Mouse (Mus musculus) megakaryocyte-erythroid progenitor cell, adult 5-6 weeks (primary cell): ENCODE results near the gene Anp32b. TPM values are rescaled to one million over a fixed set of nuclear protein-coding genes. Genes with fewer than 3 reads are reported as not detected.

ENCODE experiments used
- ATAC-seq: replicated peaks from 2 replicates; pipeline ENCODE4 v1.8.0; 2016; ENCODE audit warnings: mild to moderate bottlenecking, inconsistent platforms; ENCODE audit not compliant: severe bottlenecking, poor library complexity, low FRiP score, low TSS enrichment
- total RNA-seq, 2 experiments: library from RNA; stranded (forward) in 1 of 2; stranded (reverse) in 1 of 2; fragments of 200-1000, 215-1000 nt in 1 of 2; fragments of >200 nt in 1 of 2; fragmentation: Nextera tagmentation in 1 of 2; gene quantifications; 2 replicates each; pipeline ENCODE4 v1.2.3; 2014 to 2017

The Anp32b gene
- total RNA-seq, 2 experiments from 2014 or later = 265 to 1,006 TPM

DNA sequence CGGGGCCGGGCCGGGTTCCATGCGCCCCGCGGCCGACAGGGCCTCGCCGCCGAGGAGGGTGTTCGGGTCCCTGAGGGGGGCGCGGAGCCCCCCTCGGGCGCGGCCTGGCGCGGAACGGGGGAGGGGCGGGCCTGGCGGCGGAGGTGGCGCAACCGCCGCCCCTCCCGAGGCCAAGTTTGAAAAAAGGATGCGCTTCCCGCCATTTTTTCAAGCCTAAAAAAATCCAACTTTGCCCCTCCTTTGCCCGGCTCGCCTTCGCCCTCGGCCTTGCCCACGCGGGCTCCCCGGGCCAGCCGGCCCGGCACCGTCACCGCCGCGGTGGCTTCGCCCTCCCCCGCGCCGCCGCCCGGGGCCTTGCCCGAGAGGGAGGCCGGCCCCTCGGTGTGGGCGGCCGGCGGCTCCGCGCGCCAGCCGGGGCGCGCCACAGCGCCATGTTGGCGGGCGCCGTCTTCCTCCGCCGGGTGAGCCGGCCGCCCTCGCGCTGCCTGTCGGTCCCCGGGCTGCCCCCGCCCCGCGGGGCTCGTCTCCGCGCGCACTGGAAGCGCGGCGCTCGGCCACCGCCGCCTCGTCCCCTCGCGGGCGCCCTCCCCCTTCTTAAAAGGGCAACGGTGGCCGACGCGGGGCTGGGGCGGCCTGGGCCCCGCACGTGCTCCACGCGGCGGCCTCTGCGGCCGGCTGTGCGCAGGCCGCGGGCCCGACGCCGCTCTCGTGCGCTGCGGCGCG lies 1.2 kb downstream of the Anp32b start:
- ATAC-seq = no peak

DNA sequence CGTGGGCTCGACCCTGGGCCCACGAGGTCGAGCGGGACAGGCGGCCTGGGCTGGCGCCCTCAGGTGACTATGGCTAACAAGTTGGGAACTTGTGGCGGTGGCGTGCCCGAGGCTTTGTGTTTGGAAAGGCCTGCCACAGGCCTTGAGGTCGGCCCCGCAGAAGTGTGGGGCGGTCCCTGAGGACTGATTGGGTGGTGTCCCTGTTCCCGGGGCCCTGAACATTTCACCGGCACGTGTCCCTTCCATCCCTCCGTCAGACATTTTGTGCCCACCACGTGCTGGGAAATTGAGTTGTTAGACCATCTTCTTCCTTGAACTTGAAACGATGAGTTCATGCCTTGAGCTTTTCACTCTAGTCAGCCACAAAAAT lies 1.8 kb downstream of the Anp32b start:
- ATAC-seq = peak; percentile 48

DNA sequence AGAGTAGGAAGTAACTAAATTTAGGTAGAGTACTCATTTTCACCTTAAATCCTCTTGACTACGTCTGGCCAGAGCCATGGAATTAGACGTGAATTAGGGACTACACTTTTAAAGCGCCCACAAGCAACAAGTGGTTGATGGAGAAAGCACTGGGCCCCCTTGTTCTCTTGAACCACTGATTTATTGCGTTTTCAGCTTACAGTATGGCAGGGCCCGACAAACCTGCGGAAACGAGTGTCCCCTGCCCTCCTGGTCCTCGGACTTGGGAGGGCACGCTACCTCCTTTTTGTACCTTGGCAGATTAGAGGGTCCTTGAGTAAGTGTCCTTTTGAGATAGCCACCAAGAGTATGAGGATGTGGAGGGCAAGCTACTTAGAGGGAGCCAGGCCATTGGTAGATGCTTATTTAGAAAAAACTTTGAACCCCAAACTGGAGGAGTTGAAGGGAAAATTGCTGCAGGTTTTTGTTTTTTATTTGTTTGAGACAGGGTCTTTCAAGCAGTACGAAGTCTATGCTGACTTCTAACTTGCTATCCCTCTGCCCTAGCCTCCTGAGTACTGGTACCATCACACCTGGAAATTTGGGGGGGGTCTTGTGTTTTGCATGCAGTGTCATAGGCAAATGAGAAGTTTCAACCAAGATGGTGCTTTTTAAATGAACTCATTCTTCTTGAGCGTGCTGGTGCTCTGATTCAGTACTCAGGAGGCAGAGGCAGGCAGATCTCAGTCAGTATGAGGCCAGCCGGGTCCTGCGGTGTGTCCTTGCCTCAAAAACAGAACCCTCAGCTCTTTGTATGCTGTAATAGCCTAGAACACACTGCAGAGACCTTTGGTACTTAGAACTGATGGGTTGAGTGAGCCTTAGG lies 2.4 kb downstream of the Anp32b start:
- ATAC-seq = no peak

DNA sequence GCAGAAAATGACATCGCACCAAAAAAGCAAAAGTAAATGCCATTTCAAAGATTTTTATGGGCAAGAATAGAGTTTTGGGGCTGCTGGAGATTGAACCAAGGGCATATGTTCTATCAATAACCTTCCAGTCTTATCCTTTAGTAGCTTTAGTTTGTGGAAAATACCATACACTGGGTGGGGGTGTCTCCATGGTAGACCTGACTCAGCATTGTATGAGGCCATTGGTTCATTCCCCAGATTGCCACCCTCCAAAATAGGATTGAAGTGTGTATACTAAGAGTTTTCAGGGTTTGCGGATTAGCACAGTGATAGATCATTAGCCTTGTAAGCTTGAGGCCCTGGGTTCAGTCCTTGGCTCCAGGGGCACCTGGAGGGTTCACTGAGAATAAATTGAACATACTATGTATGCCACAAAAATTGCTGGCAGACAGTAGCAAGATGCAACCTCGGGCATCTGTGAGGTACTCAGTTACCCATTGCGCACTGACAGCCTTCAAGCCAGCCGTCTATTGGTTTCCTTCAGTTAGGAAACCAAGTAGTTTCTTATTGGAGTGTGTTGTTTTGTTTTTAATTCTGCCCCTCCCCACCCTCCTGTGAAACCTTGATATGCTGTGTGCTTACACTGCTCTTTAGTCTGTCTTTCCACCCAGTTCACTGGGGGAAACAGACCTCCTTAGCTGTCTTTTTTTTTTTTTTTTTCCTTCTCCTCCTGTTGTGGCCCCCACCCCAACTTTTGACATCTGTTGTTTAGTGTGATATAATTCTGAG lies 3.6 kb downstream of the Anp32b start:
- ATAC-seq = peak; percentile 35

DNA sequence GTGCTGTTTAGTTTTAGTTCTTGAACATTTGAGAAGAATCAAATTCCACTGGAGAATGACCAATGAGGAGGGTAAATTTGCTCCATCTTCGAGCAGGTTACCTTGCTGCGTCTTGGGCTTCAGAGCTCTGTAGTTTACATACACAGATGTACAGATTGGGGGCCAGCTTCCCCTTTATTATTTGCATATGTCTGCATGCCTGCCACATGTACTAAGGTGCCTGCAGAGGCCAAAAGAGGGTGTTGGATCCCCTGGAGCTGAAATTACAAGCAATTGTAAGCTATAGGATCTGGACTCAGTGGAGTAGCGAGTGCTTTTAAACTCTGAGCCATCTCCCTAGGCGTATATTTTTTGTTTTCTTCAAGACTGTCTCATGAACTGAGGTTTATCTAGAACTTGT lies 6.1 kb downstream of the Anp32b start:
- no peak for ATAC-seq

DNA sequence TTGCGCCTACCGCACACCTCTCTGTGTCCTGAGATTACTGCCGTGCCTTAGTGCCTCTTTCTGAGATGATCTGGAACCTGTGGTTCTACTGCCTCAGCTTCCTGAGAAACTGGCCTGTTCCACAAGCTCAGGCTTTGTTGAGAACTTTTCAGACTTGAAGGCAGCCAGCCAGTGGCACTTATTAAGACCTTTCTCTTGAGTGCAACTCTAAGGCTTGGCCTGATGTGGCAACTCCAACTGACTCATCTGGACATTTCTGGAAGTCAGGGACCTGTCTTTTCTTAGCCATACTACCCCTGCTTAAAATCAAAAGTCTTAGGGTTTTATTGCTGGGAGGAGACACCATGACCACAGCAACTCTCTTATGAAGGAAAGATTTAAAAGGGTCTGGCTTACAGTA lies 6.5 kb downstream of the Anp32b start:
- no peak for ATAC-seq

DNA sequence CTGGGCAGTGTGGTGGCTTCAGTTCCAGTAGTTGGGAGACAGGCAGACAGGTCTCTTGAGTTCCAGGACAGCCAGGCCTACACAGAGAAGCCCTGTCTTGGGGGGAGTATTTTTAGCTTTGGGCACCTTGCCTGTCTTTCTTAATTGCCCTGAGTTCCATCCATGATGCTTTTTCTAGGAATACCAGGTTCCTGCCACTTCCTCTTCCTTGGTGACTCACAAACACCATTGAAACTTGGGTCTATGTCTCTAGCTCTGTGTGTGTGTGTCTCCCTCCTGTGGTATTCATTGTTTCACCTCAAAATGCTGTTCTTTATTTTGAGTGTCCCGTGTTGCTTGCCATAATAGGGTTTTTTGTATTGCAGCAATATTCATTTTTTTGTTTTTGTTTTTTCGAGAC lies 7.7 kb downstream of the Anp32b start:
- no peak for ATAC-seq

DNA sequence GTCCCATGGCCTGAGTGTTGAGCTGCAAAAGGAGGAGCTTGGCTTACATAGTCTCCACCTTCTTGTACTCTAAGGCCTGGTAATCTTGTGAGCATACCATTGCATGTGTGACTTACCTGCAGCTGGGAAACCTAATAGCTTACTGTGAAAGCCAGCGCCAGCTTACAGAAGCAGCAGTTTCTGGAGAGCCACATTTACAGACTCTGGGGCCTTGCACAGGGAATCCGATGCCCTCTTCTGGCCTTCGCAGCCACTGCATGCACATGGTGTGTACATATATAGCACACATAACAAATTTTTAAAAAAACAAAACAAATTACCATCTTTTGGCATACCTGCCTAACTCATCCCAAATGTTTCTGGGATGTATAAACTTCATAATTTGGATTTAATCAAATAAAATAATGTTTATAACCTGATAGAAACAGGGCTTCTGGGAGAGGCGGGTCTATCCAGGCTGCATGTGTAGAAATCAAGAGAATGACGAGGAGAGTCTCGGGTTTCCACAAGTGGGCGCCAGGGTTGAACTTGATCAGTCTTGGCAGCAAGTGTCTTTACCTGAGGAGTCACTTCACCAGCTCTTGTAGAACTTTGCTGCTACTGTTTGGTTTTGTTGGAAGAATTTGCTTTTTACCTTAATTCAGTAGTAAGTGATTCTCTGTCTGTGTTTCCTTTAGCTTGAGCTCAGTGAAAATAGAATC lies 12.6 kb downstream of the Anp32b start:
- peak; percentile 72 for ATAC-seq

DNA sequence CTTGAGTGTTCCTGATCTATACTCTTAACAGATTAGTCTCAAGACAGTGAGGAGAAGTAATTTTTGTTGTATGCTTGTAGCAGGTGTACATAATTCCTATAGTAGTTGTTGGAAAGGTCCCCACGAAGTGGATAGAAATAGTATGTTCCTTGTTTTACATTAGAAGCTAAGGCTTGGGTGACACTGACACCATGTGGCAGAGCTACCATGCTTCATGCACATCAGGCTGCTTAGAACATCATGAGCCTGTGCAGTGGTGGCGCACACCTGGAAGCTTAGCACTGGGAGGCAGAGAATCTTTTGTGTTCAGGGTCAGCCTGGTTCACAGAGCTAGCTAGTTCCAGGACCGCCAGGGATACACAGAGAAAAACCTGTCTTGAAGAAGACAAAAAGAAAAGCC lies 15.0 kb downstream of the Anp32b start:
- no peak for ATAC-seq

DNA sequence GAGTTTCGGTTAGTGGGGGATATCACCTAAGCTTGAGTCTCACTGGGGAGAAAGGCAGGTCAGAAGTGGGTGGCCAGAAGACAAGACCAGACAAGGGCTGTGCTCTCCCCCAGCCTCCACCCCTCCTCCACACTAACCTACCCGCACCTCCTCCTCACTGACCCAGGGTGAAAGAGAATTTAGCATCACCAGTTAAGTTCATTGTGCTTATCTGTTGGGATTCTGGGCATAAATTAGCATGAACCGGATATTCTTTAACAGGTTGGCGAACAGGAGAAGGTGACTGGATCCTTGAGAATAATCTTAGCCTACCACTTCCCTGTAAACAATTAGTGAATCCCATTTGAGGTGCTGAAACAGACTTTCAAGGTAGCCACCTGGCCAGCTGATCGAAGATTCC lies 24.4 kb downstream of the Anp32b start:
- ATAC-seq = no peak

DNA sequence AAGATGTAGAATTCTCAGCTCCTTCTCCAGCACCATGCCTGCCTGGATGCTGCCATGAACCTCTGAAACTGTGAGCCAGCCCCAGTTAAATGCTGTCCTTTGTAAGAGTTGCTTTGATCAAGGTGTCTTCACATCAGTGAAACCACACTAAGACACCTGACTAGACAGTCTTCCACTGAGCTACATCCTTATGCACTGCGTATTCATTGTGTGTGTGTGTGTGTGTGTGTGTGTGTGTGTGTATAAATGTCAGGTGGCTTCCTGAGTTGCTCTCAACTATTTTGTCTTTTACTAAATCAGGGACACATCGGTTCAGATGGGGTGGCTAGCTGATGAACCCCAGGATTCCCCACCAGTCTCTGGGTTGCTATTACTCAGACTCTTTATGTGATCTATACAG lies 28.4 kb downstream of the Anp32b start:
- ATAC-seq = no peak

DNA sequence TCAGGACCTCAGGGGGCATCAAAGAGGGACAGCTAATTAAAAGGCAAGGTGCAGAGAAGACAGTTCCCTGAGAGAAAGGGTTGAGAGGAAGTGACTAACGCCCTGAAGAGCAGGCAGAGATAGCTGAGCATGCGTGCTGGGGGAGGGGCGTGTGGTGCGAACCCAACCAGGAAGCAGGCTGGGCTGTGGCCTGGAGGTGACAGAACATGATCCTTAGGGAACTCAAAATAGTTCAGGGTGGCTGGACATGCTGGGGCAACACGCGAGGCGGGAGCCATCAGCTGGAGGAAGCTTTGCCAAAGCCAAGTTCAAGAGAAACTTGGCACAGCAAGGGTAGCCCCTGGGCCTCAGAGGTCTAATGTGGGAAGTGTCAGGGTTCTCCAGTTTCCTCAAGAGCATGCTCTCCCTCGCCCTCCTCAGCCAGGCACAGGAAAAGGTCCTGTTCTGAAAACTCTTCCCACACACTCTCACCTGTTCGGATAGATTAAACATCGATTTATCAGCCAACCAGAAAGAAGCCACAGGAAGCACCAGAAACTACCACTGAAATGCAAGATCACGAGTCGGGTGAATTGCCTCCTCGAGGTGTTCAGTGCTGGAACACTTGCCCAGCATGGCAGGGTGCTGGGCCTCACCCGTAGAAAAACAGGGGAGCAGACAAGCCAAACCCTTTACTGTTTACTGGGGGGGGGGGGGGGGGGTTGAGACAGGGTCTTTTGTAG lies 35.2 kb downstream of the Anp32b start:
- ATAC-seq = peak; percentile 68

DNA sequence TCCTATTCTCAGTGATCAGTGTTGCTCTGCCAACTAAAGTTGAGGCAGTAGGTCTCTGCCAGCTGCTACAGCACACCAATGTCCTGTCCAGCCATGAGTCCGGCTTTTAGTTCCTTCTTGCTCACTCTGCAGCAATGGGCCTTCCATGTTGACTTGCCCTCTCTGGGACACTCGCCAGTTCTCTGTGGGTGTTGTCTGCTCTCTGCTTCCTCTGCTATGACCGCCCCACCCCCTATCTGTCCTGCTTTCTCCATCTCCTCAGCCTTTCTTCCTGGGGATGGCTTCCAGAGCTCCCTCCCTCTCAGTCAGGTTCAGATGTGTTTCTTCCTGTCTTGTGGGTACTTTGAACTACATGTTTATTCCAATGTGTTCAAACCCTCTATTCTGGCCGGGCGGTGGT lies 36.6 kb downstream of the Anp32b start:
- ATAC-seq = no peak

DNA sequence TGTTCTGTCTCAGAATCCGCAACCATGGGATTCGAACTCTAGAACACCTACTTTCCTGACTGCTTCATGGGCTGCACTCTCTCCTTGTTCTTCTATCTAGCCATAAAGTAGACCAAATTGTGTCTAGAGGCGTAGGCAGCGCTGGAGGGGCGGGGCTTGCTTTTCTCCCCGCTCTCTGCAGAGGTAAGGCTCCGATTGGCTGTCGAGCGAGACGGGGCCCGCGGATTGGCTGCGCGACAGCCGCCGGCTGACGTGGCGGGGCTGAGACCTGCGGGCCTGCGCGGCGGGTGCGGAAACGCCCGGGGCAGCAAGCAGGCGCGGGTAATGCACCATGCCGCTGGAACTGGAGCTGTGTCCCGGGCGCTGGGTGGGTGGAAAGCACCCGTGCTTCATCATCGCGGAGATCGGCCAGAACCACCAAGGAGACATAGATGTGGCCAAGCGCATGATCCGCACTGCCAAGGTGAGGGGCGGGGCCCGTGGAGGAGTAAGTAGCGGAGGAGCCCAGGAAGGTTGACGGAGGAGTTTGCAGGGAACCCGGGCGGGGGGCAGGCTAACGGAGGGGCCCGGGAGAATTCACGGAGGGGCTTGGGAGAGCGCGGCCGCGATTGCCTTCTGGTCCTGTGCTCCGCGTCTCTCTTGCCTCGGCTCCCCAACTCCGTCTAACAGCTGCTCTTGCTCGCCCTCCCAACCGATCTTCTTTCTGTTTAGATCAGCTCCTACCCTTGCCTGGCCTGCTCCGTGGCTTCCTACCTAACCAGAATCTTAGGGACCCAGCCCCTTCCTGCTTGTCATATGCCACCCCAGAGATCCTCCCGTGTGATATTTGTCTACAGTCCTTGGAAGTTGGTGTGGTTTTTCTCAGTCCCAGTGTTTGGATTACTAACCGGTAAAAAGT lies 38.6 kb downstream of the Anp32b start, which contains the start of gene Nans:
Gene Nans, plus strand, starts transcription at position 221 of the 898 bp plus-strand sequence.
- peak; percentile 93 for ATAC-seq

DNA sequence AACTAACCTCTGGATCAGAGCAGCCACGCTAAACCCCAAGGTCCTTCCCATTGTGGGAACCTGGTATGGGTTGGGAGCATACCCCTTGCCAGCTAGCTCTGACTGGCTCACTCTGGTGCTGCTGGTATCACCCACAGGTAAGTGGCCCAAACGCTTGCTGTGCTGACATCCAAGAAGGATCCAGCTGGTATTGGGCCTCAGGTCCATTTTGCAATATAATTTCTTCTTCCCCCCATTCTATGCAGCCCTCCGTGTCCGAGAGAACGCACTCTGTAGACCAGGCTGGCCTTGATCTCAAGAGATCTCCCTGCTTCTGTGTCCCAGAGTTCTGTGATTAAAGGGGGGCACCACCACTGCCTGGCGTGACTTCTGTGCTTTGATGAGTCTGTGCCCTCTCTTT lies 42.4 kb downstream of the Anp32b start:
- no peak for ATAC-seq

DNA sequence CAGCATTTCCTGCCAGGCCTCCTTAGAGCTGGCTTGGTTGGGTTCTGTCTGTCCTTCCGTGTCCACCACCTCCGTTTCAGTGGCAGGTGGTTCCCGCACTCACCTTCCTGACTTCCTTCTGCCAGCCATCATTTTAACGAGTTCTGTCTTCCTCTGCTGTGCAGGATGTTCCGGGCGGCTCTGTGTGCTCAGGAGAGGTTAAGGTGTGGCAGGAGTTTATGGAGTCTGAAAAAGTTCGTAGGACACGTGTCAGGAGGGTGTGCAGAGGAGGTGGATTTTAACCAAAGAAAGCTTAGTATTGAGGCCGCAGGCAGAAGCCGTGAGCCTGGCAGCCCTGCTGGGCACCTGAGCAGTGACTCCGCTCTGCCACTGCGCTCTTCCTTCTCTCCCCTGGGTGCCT lies 44.8 kb downstream of the Anp32b start:
- no peak for ATAC-seq

DNA sequence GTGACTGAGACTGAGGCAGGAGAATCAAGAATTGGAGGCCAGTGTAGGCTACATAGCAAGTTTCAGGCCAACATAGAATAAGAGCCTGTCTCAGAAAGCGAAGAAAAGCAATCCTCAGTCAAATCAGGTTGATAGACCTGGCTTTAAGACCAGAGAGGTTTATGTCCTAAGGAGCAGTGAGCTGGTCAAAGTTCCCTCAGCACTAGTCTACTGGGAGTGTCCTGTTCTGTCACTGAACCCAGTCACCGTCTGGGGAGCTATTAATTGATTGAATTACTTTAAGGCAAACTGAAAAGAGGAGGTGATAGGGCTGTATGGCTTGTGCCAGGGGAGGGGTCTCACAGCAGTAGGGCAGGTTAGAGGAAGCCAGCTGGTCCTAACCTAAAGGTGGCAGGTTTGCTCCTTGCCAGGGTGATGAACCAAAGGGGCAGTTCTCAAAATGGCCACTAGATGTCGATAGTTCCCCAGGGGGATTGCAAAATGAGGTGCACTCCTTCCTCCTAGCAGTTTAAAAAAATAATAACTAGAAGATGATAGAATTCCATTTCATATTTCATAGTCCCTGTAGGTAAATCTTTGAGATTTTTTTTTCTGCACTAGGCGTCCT lies 46.7 kb downstream of the Anp32b start:
- ATAC-seq = peak; percentile 74

DNA sequence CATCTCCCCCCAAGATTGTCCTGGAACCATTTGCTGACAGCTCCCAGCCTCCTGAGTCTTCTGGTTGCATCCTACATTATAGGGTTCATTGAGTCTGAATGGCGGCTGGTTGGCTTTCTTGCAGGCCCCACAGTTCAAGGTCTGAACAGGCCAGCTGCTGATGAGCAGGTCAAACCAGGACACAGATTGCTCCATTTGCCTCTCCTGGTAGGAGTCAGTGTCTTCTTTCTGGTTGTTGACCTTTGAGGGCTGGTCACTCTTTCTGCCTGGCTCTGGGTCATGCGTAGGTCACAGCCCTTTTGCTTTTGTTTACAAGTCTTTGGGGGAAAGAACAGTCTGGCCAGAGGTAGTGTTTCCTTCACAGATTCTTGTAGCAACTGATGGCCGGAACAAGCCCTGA lies 47.8 kb downstream of the Anp32b start:
- no peak for ATAC-seq
